Mouse (Mus musculus): Measurements from ENCODE around the gene Alkbh7.

Gene Alkbh7

DNA sequence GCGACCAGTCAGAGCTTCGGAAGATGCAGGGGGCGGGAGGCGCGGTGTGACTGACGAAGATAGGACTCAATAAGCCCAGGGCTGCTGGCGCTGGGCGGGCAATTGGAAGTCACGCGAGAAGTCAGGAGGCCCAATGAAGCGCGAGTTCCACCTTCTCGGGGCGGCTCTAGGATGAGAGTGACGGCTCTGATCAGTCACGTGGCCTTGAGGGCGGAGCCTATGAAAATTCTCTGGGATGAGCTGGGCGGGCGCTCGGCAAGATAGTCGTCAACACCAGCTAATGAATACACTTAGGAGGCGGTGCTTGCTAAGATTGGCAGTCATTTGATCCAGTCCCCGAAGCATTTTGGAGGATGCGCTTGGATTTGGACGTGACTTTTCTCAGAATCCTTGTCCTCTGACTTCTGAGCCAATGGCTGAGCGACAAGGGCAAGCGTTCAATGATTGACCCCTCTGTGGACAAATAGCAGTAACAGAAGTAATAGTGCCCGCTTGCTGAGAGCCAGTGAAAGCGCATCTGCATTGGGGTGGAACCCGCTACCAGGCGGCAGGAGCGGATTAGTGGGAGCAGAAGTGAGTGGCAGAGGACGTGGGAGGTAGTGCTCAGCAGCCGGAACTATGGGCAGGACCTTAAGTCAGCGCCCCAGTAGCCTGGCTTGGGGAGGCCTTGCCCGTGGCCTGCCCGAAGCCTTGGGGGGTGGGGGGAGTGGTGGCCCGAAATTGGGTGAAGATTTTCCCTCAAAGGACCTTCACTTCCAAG lies 34.7 kb downstream of the Alkbh7 start:
- DNase-seq: peak; percentile 99 to 100

DNA sequence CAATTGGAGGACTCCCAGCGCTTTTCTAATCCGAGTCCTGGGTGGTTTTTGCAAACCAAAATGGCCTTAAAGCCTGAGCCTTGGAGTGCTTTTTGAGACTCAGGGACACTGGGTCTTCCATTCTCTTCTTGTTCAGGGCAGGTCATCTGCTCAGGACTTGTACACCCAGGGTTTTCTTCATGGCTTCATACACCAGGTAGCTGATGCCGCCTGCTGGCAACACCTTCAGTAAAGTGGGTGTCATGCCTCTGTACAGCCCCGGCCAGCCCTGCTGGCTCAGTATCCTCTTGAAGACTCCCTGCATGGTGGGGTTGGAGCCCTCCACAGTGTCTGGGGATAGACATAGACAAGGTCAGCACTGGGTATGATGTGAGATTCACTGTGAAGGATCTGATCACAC lies 35.7 kb downstream of the Alkbh7 start:
- DNase-seq: no peak

GRCm38 (mm10) chr17:57038978-57039377 lies 41.8 kb downstream of the Alkbh7 start:
- DNase-seq: no peak

DNA sequence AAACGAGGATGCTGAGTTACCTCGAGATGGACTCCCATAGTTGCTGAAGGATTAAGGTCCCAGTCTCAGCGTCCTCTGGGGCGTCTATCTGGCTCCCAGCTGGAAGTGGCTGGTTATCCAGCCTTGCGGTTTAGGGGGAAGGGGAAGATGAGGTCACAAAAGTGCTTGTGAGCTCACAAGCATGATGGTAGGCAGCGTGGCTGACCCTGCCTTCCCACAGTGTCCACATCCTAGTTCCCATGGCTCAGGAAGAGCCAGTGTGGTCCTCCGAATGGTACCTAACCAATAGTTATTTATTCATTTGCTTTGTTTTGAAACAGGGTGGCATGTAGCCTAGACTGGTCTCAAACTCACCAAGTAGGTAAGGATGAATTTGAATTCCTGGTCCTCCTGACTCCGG lies 44.4 kb downstream of the Alkbh7 start, which contains the start of gene Slc25a41:
Gene Slc25a41 (minus strand): TSS at position 101 of the 400 bp plus-strand sequence.
- no peak for DNase-seq

GRCm38 (mm10) chr17:57047406-57047805 lies 50.3 kb downstream of the Alkbh7 start:
- DNase-seq: peak in 1 of 2 experiments; percentile 47

GRCm38 (mm10) chr17:57048816-57049215 lies 51.7 kb downstream of the Alkbh7 start:
- DNase-seq: no peak

Measured in cerebellum, postnatal 10 days (tissue).